In the genomic region with DNA sequence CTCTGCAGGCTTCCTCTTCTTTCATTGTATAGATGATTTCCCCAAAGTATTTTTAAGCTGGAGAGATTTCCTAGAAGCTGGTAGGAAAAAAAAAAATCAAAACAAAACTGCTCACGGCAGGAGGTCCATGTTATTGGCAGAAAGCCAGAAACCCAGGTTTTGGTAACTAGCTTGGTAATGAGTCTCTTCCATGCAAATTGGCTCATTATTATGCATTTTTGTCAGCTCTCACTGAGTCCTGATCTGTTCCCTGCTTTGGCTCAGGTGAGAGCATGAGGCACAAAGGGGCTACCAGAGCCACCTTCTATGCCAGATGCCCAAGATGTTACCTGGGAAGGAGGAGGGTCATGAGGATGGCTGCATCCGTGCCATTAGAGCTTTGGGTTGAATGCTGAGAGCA, we compare ENCODE assay signal across 14 mouse cellular contexts.
A peak's percentile ranks its signal among the peaks of the same experiment; 100 is the strongest.
DNase-seq lines count a peak whose midpoint lies in the region; ATAC-seq lines count a peak whose summit lies in the region.
"Had no signal": no experiment of that assay in that cellular context is flagged by ENCODE, and none has a peak within 500 bp of the region (broad histone marks: within the 10 kb centered on the region; RNA-seq: fewer than 3 reads in every experiment).

No protein-coding gene starts in this region.

- H3K4me1 ChIP-seq in hindbrain, embryonic 13.5 days (replicated peaks), result peaks cover 17% of the 10 kb centered on the region
- H3K4me1 ChIP-seq in hindbrain, embryonic 10.5 days (replicated peaks), result no peaks in the 10 kb centered on the region
- H3K4me1 ChIP-seq in neural tube, embryonic 12.5 days, result no peaks in the 10 kb centered on the region
- no peaks in the 10 kb centered on the region; the same call in 1 of the 2 replicates for H3K4me1 ChIP-seq in midbrain, embryonic 12.5 days
- no peaks in the 10 kb centered on the region for H3K4me1 ChIP-seq in heart, embryonic 10.5 days
- H3K4me1 ChIP-seq: stomach, embryonic 15.5 days had no signal

- no peaks in the 10 kb centered on the region for H3K9me3 ChIP-seq in hindbrain, embryonic 13.5 days
- no peaks in the 10 kb centered on the region for H3K9me3 ChIP-seq in hindbrain, embryonic 10.5 days
- no peaks in the 10 kb centered on the region for H3K9me3 ChIP-seq in neural tube, embryonic 12.5 days
- H3K9me3 ChIP-seq in midbrain, embryonic 12.5 days, result no peaks in the 10 kb centered on the region
- no peaks in the 10 kb centered on the region for H3K9me3 ChIP-seq in heart, embryonic 10.5 days
- H3K9me3 ChIP-seq: stomach, embryonic 15.5 days had no signal

- H3K4me2 ChIP-seq in hindbrain, embryonic 13.5 days, result no peak overlapping the region
- no peak overlapping the region for H3K4me2 ChIP-seq in neural tube, embryonic 12.5 days (replicated peaks)
- no peak overlapping the region for H3K4me2 ChIP-seq in midbrain, embryonic 12.5 days (replicated peaks)
- H3K4me2 ChIP-seq: stomach, embryonic 15.5 days had no signal

- no peaks in the 10 kb centered on the region for H3K27me3 ChIP-seq in hindbrain, embryonic 13.5 days
- no peaks in the 10 kb centered on the region for H3K27me3 ChIP-seq in hindbrain, embryonic 10.5 days (ENCODE audit: insufficient read depth, poor library complexity, severe bottlenecking)
- no peaks in the 10 kb centered on the region for H3K27me3 ChIP-seq in neural tube, embryonic 12.5 days (replicated peaks)
- no peaks in the 10 kb centered on the region for H3K27me3 ChIP-seq in midbrain, embryonic 12.5 days
- no peaks in the 10 kb centered on the region for H3K27me3 ChIP-seq in heart, embryonic 10.5 days (ENCODE audit: insufficient read depth, poor library complexity, severe bottlenecking)
- H3K27me3 ChIP-seq: stomach, embryonic 15.5 days had no signal

- no peak for DNase-seq in hindbrain, embryonic 10.5 days (ENCODE audit: low spot score)
- DNase-seq in neural tube, embryonic 10.5 days (ENCODE audit: extremely low spot score, low spot score), result no peak
- DNase-seq in heart, embryonic 10.5 days (ENCODE audit: low spot score), result no peak
- DNase-seq in adrenal gland, adult 2 months, result no peak
- no peak for DNase-seq in c-Kit-positive CD71-positive TER-119-positive erythroid progenitor cells, embryonic 14.5 days (ENCODE audit: low spot score)
- DNase-seq: embryo, embryonic 11 days; gastrocnemius, postnatal 36 days; thymus, postnatal 4 days had no signal

- peak; percentile 83 for ATAC-seq in hindbrain, embryonic 13.5 days (ENCODE audit: low FRiP score)
- ATAC-seq in neural tube, embryonic 12.5 days (ENCODE audit: low FRiP score, low read depth), result peak; percentile 71
- ATAC-seq in midbrain, embryonic 12.5 days (ENCODE audit: low FRiP score, low read depth), result 0 out of 2 replicates have a peak, but pooled peaks have one; percentile 30

- no peak overlapping the region for H3K4me3 ChIP-seq in hindbrain, embryonic 13.5 days
- H3K4me3 ChIP-seq in hindbrain, embryonic 10.5 days, result no peak overlapping the region
- H3K4me3 ChIP-seq in neural tube, embryonic 12.5 days, result no peak overlapping the region
- no peak overlapping the region for H3K4me3 ChIP-seq in midbrain, embryonic 12.5 days
- no peak overlapping the region for H3K4me3 ChIP-seq in heart, embryonic 10.5 days
- H3K4me3 ChIP-seq: stomach, embryonic 15.5 days had no signal

- peak overlapping the region; percentile 65 for H3K27ac ChIP-seq in hindbrain, embryonic 13.5 days
- H3K27ac ChIP-seq in hindbrain, embryonic 10.5 days, result no peak overlapping the region
- no peak overlapping the region for H3K27ac ChIP-seq in neural tube, embryonic 12.5 days
- no peak overlapping the region for H3K27ac ChIP-seq in midbrain, embryonic 12.5 days (replicated peaks)
- no peak overlapping the region for H3K27ac ChIP-seq in heart, embryonic 10.5 days
- H3K27ac ChIP-seq: kidney, postnatal 0 days; liver, embryonic 14.5 days; stomach, embryonic 15.5 days had no signal

- H3K9ac ChIP-seq in hindbrain, embryonic 13.5 days, result no peak overlapping the region
- H3K9ac ChIP-seq in neural tube, embryonic 12.5 days, result no peak overlapping the region
- no peak overlapping the region for H3K9ac ChIP-seq in midbrain, embryonic 12.5 days (replicated peaks)
- H3K9ac ChIP-seq: liver, embryonic 14.5 days; stomach, embryonic 15.5 days had no signal

- 44% methylated on average over 2 of the region's 2 CpGs for WGBS in hindbrain, embryonic 13.5 days
- WGBS in hindbrain, embryonic 10.5 days, result 69% methylated on average over 2 of the region's 2 CpGs
- WGBS in neural tube, embryonic 12.5 days, result 56% methylated on average over 2 of the region's 2 CpGs
- WGBS in midbrain, embryonic 12.5 days, result 71% methylated on average over 2 of the region's 2 CpGs
- 51% methylated on average over 2 of the region's 2 CpGs for WGBS in heart, embryonic 10.5 days

- no peaks in the 10 kb centered on the region for H3K36me3 ChIP-seq in hindbrain, embryonic 13.5 days
- H3K36me3 ChIP-seq in hindbrain, embryonic 10.5 days, result no peaks in the 10 kb centered on the region
- H3K36me3 ChIP-seq in neural tube, embryonic 12.5 days, result no peaks in the 10 kb centered on the region
- no peaks in the 10 kb centered on the region for H3K36me3 ChIP-seq in midbrain, embryonic 12.5 days
- no peaks in the 10 kb centered on the region for H3K36me3 ChIP-seq in heart, embryonic 10.5 days
- H3K36me3 ChIP-seq: stomach, embryonic 15.5 days had no signal

Comparison
In these comparisons a context has a peak if more than half of its experiments do, and no peak if none do; other contexts are left out.
1. ATAC-seq: peak in every context shown above with its lines; median percentile 83 in hindbrain, embryonic 13.5 days; 71 in neural tube, embryonic 12.5 days; 30 in midbrain, embryonic 12.5 days.